Mouse (Mus musculus): ENCODE results near the gene Slc26a5. TPM values are rescaled to one million over a fixed set of nuclear protein-coding genes. Genes with fewer than 3 reads are reported as not detected.

Gene Slc26a5
- polyA plus RNA-seq (2015; fragmentation: Nextera tagmentation; extraction: Ambion mirVana), result not detected in 2 replicates

DNA sequence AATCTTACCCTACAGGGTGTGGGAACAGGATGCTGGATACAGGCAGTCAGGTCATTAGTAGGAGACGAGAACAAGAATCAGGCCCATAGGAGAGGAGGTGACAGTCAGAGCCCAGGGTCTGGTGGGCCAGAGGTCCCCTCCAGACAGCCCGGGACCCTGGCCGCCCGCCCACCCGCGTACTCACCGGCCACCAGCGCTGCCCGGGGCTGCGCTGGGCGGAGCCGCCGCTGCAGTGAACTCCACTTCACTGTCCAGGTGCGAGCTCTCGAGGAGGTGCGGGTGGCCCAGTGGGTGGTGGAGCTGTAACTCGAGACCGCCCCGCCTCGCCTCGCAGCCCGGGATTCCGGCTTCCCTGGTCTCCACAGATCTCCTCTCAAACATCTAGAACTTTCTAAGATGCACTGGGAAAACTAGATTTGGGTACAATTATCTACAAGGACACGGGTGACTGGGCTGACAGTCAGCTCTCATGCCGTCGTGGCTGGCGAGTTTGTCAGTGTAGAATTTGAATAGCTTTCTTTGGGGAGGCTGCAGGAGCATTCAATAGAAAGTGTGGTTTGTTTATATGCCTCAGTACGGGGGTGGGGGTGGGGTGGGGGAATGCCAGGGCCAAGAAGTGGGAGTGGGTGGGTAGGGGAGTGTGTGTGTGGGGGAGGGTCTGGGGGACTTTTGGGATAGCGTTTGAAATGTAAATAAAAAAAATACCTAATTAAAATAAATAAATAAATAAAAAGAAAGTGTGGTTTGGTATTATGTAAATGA, at the start of gene Slc26a5:
Gene Slc26a5 (minus strand): TSS at position 259 of the 762 bp plus-strand sequence.
- 0 out of 2 replicates have a peak, but pooled peaks cover 6% of the 10 kb centered on the region for H3K4me1 ChIP-seq
- under 1% methylated on average over 29 of the region's 29 CpGs for WGBS
- no peaks in the 10 kb centered on the region for H3K27me3 ChIP-seq
- ATAC-seq (ENCODE audit: insufficient number of reproducible peaks, low FRiP score, low TSS enrichment, low read depth), result no peak
- H3K9me3 ChIP-seq (replicated peaks), result no peaks in the 10 kb centered on the region
- no peak within 1 kb of the TSS for H3K27ac ChIP-seq (replicated peaks)
- H3K36me3 ChIP-seq, result no peaks in the 10 kb centered on the region
- H3K4me3 ChIP-seq (replicated peaks), result peak within 1 kb of the TSS; percentile 27
- no peak within 1 kb of the TSS for H3K9ac ChIP-seq
- peak within 1 kb of the TSS; percentile 43 for H3K4me2 ChIP-seq (replicated peaks)

DNA sequence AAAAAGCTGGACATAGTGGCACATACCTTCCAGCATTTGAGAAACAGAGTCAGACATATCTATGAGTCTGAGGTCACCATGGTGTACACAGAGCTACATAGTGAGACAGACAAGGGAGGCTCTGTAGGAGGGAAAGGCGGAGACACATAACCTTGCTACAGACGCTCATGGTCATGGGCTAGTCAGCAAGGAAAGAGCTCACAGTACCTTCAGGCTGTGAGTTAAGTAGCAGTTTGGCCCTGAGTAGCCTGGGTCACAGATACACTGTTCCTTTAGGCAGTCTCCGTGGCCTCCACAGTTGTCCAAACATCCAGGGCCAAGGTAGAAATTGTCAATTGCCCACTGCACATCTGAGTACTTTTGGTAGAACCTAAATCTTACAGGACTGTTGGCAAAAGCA, 49.4 kb upstream of the Slc26a5 start:
- Histone ChIP-seq H3K4me1 (no peaks in the 10 kb centered on the region), H3K27ac (replicated peaks) (no peak overlapping the region), H3K9me3 (replicated peaks) (no peaks in the 10 kb centered on the region), H3K4me3 (replicated peaks) (no peak overlapping the region), H3K27me3 (no peaks in the 10 kb centered on the region), H3K36me3 (no peaks in the 10 kb centered on the region), H3K4me2 (replicated peaks) (no peak overlapping the region), H3K9ac (no peak overlapping the region)
- WGBS, result 60% methylated on average over 3 of the region's 3 CpGs
- no peak for ATAC-seq (ENCODE audit: insufficient number of reproducible peaks, low FRiP score, low TSS enrichment, low read depth)

DNA sequence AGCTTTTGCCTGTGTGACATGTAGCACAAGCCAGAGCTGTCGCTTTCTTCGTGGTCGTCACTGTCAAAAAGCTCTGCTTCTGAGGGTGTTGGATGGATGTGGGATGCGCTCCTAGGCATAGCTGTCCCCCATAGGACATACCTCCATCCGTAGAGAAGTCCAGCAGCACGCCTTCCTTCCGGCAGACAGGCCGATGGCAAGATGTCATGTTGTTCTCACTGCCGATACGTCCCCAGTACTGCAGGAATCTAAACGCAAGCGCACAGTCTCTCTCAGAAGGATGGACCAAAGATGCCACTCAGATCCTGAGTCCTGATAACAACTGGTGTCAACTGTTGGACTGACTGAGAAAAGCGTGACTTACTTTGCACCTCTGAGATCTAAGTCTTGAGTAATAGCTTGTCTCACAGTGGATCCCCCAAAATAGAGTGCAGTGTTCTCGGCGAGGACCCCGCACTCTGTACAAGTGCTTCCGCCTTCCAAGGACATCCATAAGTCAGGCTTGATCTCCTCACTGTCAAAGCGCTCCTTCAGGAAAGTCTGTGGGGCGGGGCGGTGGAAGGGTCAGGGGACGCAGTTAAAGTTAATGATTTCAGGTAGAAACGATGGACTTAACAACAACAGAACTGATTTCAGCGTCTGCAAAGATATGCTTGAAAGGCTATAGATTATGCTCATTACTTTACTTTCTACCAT, 47.6 kb upstream of the Slc26a5 start:
- H3K36me3 ChIP-seq, result no peaks in the 10 kb centered on the region
- H3K4me1 ChIP-seq, result no peaks in the 10 kb centered on the region
- H3K9me3 ChIP-seq (replicated peaks), result no peaks in the 10 kb centered on the region
- H3K9ac ChIP-seq, result no peak overlapping the region
- no peak overlapping the region for H3K4me3 ChIP-seq (replicated peaks)
- ATAC-seq (ENCODE audit: insufficient number of reproducible peaks, low FRiP score, low TSS enrichment, low read depth), result no peak
- 85% methylated on average over 23 of the region's 23 CpGs for WGBS
- no peak overlapping the region for H3K27ac ChIP-seq (replicated peaks)
- no peaks in the 10 kb centered on the region for H3K27me3 ChIP-seq
- H3K4me2 ChIP-seq (replicated peaks), result no peak overlapping the region

DNA sequence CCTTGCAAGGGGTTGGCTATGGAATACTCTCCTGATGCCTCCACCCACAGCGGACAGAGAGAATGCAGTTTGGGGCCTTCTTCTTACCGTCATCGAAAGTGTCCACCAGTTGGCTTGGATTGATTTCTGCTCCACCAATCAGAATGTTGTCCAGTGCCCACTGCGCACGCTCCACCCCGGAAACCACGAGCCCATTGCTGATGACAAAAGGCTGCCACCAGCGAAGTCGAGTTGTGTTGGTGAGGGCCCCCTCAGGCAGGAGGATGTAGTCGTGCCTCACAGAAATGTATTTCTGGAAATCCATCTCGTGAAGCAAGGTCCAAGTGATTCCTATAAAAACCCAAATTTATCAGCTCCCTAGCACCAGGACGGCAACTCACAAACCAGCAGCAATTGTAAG, 45.3 kb upstream of the Slc26a5 start:
- WGBS, result 90% methylated on average over 12 of the region's 12 CpGs
- no peak for ATAC-seq (ENCODE audit: insufficient number of reproducible peaks, low FRiP score, low TSS enrichment, low read depth)
- Histone ChIP-seq H3K27ac (replicated peaks) (no peak overlapping the region), H3K4me1 (no peaks in the 10 kb centered on the region), H3K9me3 (replicated peaks) (no peaks in the 10 kb centered on the region), H3K9ac (no peak overlapping the region), H3K4me3 (replicated peaks) (no peak overlapping the region), H3K4me2 (replicated peaks) (no peak overlapping the region), H3K36me3 (no peaks in the 10 kb centered on the region), H3K27me3 (no peaks in the 10 kb centered on the region)

DNA sequence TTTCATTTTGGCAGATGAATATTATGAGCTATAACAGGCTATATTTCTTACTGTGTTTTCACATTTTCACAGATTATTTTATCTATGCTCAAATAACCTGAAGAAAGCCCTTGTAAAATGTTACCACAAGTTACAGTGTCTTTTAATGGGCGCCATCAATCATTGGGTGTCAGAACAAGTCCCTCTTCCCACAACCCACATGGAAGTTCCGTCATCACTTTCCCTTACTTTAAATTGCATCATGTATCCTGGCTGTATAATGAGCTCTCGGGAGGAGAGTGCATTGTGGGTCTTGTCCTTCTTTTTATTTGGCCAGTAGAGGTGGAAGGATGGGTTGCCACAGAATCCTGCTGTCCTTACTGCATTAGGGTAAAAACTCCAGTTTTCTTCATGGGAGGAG, 44.3 kb upstream of the Slc26a5 start:
- Histone ChIP-seq H3K9ac (no peak overlapping the region), H3K4me2 (replicated peaks) (no peak overlapping the region), H3K27me3 (no peaks in the 10 kb centered on the region), H3K9me3 (replicated peaks) (no peaks in the 10 kb centered on the region), H3K36me3 (no peaks in the 10 kb centered on the region), H3K4me1 (no peaks in the 10 kb centered on the region), H3K4me3 (replicated peaks) (no peak overlapping the region), H3K27ac (replicated peaks) (no peak overlapping the region)
- WGBS, result 81% methylated on average over 3 of the region's 3 CpGs
- ATAC-seq (ENCODE audit: insufficient number of reproducible peaks, low FRiP score, low TSS enrichment, low read depth), result no peak

DNA sequence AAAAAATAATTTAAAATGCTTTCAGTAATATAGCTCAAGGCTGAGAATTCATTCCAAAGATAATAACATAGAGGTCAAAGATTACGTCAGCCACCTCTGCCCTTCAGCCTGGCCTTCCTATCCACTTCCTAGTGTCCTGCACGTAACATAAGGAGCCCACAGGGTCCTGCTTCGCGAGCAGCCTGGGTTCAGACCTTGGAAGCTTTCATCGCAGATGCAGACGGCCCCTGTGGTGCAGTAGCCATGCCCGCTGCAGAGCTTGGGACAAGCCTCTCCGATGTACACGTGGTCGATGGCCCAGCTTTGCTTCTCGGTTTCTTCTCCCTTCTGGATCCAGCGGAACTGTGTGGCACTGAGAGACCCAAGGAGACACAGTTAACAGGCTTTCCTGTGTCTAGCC, 36.0 kb upstream of the Slc26a5 start:
- no peak for ATAC-seq (ENCODE audit: insufficient number of reproducible peaks, low FRiP score, low TSS enrichment, low read depth)
- H3K4me3 ChIP-seq (replicated peaks), result no peak overlapping the region
- no peaks in the 10 kb centered on the region for H3K36me3 ChIP-seq
- H3K4me2 ChIP-seq (replicated peaks), result no peak overlapping the region
- H3K9ac ChIP-seq, result no peak overlapping the region
- no peak overlapping the region for H3K27ac ChIP-seq (replicated peaks)
- WGBS, result 45% methylated on average over 12 of the region's 12 CpGs
- H3K4me1 ChIP-seq, result no peaks in the 10 kb centered on the region
- no peaks in the 10 kb centered on the region for H3K27me3 ChIP-seq
- no peaks in the 10 kb centered on the region for H3K9me3 ChIP-seq (replicated peaks)

DNA sequence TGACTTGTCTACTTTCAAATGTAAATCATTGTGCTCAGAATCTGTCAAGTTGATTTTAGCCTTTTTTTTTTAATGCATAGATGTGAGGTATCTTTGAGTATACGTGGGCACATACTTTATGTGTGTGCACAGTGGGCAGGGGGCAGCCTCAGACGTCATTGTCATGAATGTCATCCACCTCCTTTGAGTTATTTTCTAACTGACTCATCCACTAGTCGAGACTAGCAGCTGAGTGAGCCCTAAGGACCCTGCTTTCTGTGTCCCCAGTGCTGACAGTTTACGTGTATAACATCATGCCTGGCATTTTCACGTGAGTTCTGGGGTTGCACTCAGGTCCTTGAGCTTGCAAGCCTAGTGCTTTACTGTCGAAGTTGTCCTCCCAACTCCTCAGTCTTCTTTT, 35.5 kb upstream of the Slc26a5 start:
- no peaks in the 10 kb centered on the region for H3K27me3 ChIP-seq
- no peak overlapping the region for H3K9ac ChIP-seq
- no peak overlapping the region for H3K27ac ChIP-seq (replicated peaks)
- H3K4me2 ChIP-seq (replicated peaks), result no peak overlapping the region
- H3K36me3 ChIP-seq, result no peaks in the 10 kb centered on the region
- H3K4me3 ChIP-seq (replicated peaks), result no peak overlapping the region
- H3K4me1 ChIP-seq, result no peaks in the 10 kb centered on the region
- no peaks in the 10 kb centered on the region for H3K9me3 ChIP-seq (replicated peaks)
- ATAC-seq (ENCODE audit: insufficient number of reproducible peaks, low FRiP score, low TSS enrichment, low read depth), result no peak
- WGBS, result 62% methylated on average over 6 of the region's 6 CpGs

DNA sequence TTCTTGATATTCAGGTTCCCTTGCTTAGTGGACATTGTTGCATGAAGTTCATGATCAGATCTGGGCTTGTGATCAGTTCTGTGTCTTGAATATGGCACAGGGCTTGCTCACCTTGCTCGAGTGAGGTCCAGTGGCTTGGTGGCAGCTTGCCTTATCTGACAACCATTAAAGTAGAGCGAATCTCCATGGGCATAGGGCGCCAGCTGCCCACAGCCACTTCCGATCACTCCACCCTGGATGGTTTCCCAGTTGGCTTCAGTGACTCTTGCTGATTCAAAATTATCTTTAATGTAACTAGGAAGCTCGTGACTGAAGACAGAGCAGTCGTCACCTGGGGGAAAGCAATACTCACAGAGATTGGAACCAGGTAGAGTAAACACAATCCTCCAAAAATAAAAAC, 33.5 kb upstream of the Slc26a5 start:
- WGBS, result 82% methylated on average over 6 of the region's 6 CpGs
- Histone ChIP-seq H3K27ac (replicated peaks) (no peak overlapping the region), H3K9ac (no peak overlapping the region), H3K4me2 (replicated peaks) (no peak overlapping the region), H3K4me3 (replicated peaks) (no peak overlapping the region), H3K27me3 (no peaks in the 10 kb centered on the region), H3K9me3 (replicated peaks) (no peaks in the 10 kb centered on the region), H3K36me3 (no peaks in the 10 kb centered on the region), H3K4me1 (no peaks in the 10 kb centered on the region)
- no peak for ATAC-seq (ENCODE audit: insufficient number of reproducible peaks, low FRiP score, low TSS enrichment, low read depth)

DNA sequence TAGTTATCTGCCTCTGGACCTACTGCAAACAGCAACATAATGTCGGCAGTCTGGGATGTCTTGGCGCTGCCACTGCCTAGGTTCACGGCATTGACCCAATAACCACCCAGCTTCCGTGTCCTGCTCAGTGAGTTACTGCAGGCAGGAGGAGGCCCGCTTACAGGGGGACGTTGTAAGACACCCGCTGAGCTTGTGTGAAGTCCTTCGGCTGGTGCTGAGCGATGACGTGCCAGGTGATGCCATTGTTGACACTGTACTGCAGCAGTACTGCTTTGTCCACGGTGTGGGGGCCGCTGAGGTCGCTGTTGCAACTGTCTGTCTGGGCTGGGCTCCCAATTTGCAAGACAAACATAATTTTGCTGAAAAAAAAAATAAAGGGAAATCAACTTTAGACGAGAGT, 31.2 kb upstream of the Slc26a5 start:
- Histone ChIP-seq H3K4me1 (no peaks in the 10 kb centered on the region), H3K4me2 (replicated peaks) (no peak overlapping the region), H3K27ac (replicated peaks) (no peak overlapping the region), H3K27me3 (no peaks in the 10 kb centered on the region), H3K9me3 (replicated peaks) (no peaks in the 10 kb centered on the region), H3K36me3 (no peaks in the 10 kb centered on the region), H3K4me3 (replicated peaks) (no peak overlapping the region), H3K9ac (no peak overlapping the region)
- WGBS, result 77% methylated on average over 14 of the region's 14 CpGs
- no peak for ATAC-seq (ENCODE audit: insufficient number of reproducible peaks, low FRiP score, low TSS enrichment, low read depth)

DNA sequence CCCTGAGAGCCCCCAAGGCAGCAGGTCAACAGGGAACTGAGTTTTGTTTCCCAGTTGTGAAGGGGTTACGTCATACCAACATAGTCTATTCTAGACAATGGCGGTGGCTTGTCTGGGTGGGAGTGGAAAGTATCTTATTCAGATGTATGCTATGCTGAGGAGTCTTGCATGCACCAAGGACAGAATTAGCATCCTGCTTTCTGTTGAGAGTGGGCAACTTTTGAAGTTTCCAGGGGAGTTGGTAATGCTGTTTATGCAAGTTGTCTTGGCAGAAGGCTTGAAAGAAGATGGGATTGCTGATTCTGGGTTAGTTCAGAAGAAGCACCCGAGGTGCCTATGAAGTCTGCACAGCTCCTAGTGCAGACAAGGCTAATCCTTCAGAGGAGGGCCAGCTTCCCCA, 28.8 kb upstream of the Slc26a5 start:
- Histone ChIP-seq H3K9me3 (replicated peaks) (no peaks in the 10 kb centered on the region), H3K9ac (no peak overlapping the region), H3K4me1 (no peaks in the 10 kb centered on the region), H3K4me2 (replicated peaks) (no peak overlapping the region), H3K36me3 (no peaks in the 10 kb centered on the region), H3K27me3 (no peaks in the 10 kb centered on the region), H3K27ac (replicated peaks) (no peak overlapping the region), H3K4me3 (replicated peaks) (no peak overlapping the region)
- WGBS, result 86% methylated on average over 3 of the region's 3 CpGs
- ATAC-seq (ENCODE audit: insufficient number of reproducible peaks, low FRiP score, low TSS enrichment, low read depth), result no peak

DNA sequence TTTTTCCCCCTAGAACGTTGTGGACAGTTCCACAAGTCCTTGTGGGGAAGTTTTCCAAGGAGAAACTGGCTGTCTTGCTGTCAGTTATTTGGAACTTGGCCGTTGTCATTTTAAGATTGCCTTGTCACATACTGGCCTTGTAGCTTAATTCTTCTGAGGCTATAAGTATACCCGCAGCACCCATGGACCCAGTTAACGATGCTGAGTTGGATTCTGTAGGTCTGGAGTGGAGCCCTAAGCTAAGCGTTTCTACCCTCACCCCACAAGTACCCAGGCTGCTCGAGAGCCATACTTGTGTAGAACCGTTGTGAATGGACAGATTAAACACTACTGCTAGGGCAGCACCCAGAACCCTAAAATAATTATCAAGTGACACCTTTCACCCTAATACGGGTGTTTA, 1.3 kb upstream of the Slc26a5 start:
- H3K36me3 ChIP-seq, result no peaks in the 10 kb centered on the region
- ATAC-seq (ENCODE audit: insufficient number of reproducible peaks, low FRiP score, low TSS enrichment, low read depth), result no peak
- no peak overlapping the region for H3K9ac ChIP-seq
- no peak overlapping the region for H3K27ac ChIP-seq (replicated peaks)
- no peaks in the 10 kb centered on the region for H3K9me3 ChIP-seq (replicated peaks)
- no peaks in the 10 kb centered on the region for H3K27me3 ChIP-seq
- no peak overlapping the region for H3K4me2 ChIP-seq (replicated peaks)
- no peak overlapping the region for H3K4me3 ChIP-seq (replicated peaks)
- H3K4me1 ChIP-seq, result 0 out of 2 replicates have a peak, but pooled peaks cover 6% of the 10 kb centered on the region
- WGBS, result 50% methylated on average over 8 of the region's 8 CpGs
